Mouse (Mus musculus): ENCODE measurements around the gene Sash3. TPM values are rescaled to one million over a fixed set of nuclear protein-coding genes. Genes with fewer than 3 reads are reported as not detected.

The Sash3 gene
- polyA plus RNA-seq, 1 experiment from 2014 or later, result 1.8 TPM

Other genes with a start within 250 kb of the Sash3 start
- 12.5 and 13.2 TPM in 2 replicates for gene Ocrl, start 234.0 kb upstream of the Sash3 start, polyA plus RNA-seq (2016; fragmentation: Nextera tagmentation; extraction: Ambion mirVana)
- gene Apln, start 111.6 kb upstream of the Sash3 start, polyA plus RNA-seq (2016; fragmentation: Nextera tagmentation; extraction: Ambion mirVana), result 0.71 and 1.4 TPM in 2 replicates
- 0.34 and 1.1 TPM in 2 replicates for gene Xpnpep2, start 37.7 kb upstream of the Sash3 start, polyA plus RNA-seq (2016; fragmentation: Nextera tagmentation; extraction: Ambion mirVana)
- 2.0 and 2.9 TPM in 2 replicates for gene Zdhhc9, start 62.4 kb downstream of the Sash3 start, polyA plus RNA-seq (2016; fragmentation: Nextera tagmentation; extraction: Ambion mirVana)
- 11.5 and 16.5 TPM in 2 replicates for gene Utp14a, start 110.4 kb downstream of the Sash3 start, polyA plus RNA-seq (2016; fragmentation: Nextera tagmentation; extraction: Ambion mirVana)
- gene Bcorl1, start 194.9 kb downstream of the Sash3 start, polyA plus RNA-seq (2016; fragmentation: Nextera tagmentation; extraction: Ambion mirVana), result 4.9 and 6.7 TPM in 2 replicates

Data from heart, embryonic 10.5 days (tissue).